Mouse (Mus musculus): ENCODE measurements at regions not wholly inside any gene's neighbourhood (a gene's known extent, or its start where the extent isn't known, plus 50 kb on each side); places are given as distances from the start of the nearest gene placed in this dataset.
A peak's percentile ranks its signal among the peaks of the same experiment; 100 is the strongest.

DNA sequence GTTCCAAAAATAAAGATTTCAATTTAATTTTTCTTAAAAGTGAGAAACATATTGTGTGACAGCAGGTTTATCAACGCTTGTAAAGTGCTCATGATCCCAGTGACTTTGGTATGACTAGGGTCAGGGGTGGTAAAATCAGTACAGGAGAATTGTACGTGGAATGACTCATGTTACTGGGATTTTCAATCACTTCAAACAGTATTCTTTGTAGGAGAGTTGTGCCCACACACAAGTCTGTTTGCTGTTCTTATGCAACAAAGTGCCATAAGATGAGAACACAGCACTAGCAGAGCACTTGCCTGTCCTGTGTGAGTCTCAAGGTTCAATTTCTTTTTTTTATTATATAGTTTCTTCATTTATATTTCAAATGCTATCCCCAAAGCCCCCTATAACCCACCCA is 166.5 kb downstream of the Smarca1 start:
- DNase-seq (ENCODE audit: extremely low read depth, insufficient read length, low spot score): no peak

DNA sequence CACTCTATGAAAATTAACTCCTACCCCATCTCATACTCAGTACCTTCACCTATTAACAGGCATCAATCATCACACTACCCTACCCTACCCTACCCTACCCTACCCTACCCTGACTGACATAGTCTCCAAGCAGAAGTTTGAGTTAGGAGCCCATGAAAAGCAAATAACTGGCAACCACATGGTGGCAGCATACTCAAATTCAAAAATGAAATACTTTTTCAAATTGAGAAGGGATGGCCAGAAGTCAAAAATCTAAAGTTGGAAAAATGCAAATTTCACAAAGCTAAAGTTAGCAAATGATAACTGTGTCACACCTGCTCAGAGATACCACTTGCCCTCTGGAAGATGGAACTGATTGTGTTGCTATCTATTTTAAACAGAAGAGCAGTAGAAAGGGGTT is 189.7 kb downstream of the Smarca1 start:
- no peak for DNase-seq (ENCODE audit: extremely low read depth, insufficient read length, low spot score)

DNA sequence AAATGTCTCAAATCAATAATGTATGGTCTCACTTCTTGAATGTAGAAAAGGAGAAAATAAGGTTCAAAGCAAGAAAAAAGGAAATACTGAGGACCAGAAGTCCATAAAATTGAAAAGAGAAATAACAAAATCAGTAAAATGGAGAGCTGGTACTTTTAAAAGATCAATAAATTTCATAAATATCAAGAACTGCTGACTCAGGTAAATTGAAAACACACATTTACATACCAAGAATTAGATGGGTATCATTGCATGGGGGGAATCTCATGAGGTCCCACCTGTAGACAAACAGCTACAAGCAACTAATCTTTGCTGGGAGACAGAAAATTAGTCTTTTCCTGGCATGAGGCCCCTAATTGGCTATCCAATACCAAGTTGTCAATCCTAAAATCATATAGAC is 224.0 kb downstream of the Smarca1 start:
- no peak for DNase-seq (ENCODE audit: extremely low read depth, insufficient read length, low spot score)

DNA sequence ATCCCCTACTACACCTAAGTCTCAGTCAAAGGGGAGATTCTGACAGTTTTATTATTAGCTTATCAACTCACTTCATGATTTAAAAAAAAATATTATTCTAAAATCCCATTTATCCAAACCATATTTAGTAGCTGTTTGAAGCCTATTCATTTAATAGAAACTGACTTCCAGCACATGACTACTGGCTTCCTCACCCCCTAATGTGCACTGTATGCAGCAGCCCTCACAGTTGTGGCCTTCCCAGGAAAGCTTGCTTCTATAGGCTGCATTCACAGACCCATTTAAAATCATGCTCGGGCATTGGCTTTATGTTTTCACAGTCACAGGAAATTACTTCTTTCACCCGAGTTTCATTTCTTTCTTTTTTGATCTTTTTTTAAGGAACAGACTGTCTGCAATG is 246.3 kb downstream of the Smarca1 start:
- DNase-seq (ENCODE audit: extremely low read depth, insufficient read length, low spot score): no peak

DNA sequence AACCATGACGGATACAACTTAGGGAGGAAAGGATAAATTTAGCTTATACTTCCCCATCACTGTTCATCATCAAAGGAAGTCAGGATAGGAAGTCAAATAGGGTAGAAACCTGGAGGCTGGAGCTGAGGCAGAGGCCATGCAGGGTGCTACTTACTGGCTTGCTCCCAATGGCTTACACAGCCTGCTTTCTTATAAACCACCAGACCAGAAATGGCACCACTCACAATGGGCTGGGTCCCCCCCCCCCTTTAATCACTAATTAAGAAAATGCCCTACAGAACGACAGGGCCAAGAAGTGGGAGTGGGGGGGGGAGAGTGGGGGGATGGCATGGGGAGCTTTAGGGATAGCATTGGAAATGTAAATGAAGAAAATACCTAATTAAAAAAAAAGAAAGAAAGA is 251.6 kb downstream of the Smarca1 start:
- DNase-seq (ENCODE audit: extremely low read depth, insufficient read length, low spot score): no peak

DNA sequence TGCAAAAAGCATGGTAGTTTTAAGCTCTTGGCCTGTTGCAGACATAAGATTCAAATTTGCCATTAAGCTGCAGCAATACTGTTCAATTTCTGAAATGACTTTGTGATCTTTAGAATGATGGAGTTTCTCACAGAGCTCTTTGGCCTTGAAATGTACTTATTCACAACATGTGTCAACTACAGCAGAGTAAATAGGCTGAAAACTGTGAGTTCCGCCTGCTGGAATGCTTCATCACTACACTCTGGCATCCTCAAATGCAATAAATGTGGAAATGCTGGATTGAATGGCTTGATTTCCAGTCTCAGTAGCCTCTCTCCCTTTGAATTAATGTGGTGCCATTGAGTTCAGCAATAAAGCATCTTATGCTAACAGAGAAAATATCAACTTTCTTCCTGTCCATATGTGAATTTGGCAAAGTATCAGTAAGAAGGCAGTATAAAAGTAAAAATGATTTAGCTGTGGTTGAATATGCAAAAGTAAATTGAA is 253.9 kb downstream of the Smarca1 start:
- DNase-seq (ENCODE audit: extremely low read depth, insufficient read length, low spot score): no peak

DNA sequence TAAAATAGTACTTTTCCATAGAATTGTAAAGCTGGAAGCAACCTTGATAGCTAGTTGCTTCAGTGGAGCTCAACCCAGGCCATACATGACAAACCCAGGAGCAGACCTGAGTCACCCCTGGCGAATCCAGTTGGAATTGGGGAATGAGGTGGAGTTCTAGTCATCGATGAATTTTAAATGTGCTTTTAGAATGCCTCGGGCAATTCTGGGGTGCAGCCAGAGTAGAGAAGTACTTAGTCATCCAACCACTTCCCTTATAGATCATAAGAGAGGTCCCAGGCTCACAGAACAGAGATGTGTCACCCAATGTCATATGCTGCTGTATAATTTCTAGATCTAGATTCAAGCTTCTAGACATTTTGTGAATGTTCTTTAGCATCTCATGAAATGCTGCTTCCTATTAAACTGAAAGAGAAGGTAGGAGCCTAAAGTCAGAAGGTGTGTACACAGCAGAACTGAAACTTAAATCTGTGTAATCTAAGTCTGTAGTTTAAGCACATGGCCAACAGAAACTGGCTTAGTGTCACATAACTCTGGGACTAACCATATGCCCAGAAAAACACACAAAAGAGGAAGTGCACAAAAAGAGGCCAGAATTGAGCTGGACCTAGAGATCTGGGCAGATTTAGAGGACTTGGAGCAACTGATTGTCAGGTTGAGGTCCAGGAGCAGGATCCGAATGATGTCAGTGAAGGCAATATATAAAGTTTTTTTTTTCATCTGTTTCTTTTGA is 269.7 kb downstream of the Smarca1 start:
- peak; percentile 21 for DNase-seq (ENCODE audit: extremely low read depth, insufficient read length, low spot score)

DNA sequence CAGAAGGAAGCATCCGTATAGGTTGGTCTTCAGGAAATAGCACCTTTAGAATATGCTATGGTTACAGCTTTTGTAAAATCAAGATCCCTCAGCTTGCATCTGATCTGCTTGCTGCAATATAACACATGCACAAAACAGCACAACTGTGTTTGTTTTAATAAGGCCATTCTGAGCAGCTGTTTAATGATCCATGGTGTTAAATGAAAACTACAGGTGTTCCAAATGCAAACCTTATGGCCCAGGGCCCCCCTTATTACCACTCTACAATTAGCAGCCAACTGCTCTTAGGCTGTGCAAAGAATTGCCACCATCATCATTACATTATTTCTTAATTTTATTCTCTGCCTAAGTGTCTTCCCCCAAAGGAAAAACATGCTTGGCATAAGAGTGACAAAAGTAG is 280.4 kb downstream of the Smarca1 start:
- no peak for DNase-seq (ENCODE audit: extremely low read depth, insufficient read length, low spot score)
